Mouse (Mus musculus) kidney, embryonic 16.5 days (tissue): Measurements from ENCODE around the gene Slc2a10. TPM values are rescaled to one million over a fixed set of nuclear protein-coding genes. Genes with fewer than 3 reads are reported as not detected.

Experiments
- ATAC-seq: fragments of 200-750 bp; cut with Nextera tagmentation; 2 replicates; pipeline ENCODE4 v1.8.0; 2017; ENCODE audit warnings: moderate TSS enrichment; ENCODE audit not compliant: low FRiP score, low TSS enrichment
- H3K27ac ChIP-seq: fragments of 300-500 bp; sonication (generic); 2 replicates; pipeline ENCODE4 v1.5.1; 2014; ENCODE audit warnings: low read length
- H3K27me3 ChIP-seq: fragments of 300-500 bp; sonication (generic); 2 replicates; pipeline ENCODE4 v1.6.1; 2014; ENCODE audit warnings: low read length, control low read depth, mixed read lengths; ENCODE audit not compliant: insufficient read depth
- H3K36me3 ChIP-seq: fragments of 300-500 bp; sonication (generic); 2 replicates; pipeline ENCODE4 v1.6.1; 2014; ENCODE audit warnings: low read length, control low read depth, mixed read lengths; ENCODE audit not compliant: insufficient read depth
- H3K4me1 ChIP-seq: fragments of 300-500 bp; sonication (generic); 2 replicates; pipeline ENCODE4 v1.6.1; 2014; ENCODE audit warnings: low read length, control low read depth, mixed read lengths; ENCODE audit not compliant: insufficient read depth
- H3K4me2 ChIP-seq: fragments of 300-500 bp; sonication (generic); replicated peaks from 2 replicates; pipeline ENCODE4 v1.6.1; 2014; ENCODE audit warnings: low read depth, low read length
- H3K4me3 ChIP-seq: fragments of 300-500 bp; sonication (generic); 2 replicates; pipeline ENCODE4 v1.5.1; 2014; ENCODE audit warnings: mild to moderate bottlenecking, low read length
- H3K9ac ChIP-seq: fragments of 300-500 bp; sonication (generic); replicated peaks from 2 replicates; pipeline ENCODE4 v1.6.1; 2014; ENCODE audit warnings: low read length
- H3K9me3 ChIP-seq: fragments of 300-500 bp; sonication (generic); 2 replicates; pipeline ENCODE4 v1.6.1; 2016; ENCODE audit warnings: low read length, control low read depth
- WGBS: fragments of 180-500 bp; shearing (Covaris S2); extraction: QIAGEN DNeasy Blood & Tissue Kit; methylation state at CpG from one replicate; pipeline ENCODE4 v1.1.7; 2014; 5-methylcytosine and 5-hydroxymethylcytosine counted together
- polyA plus RNA-seq: library from polyadenylated mRNA; unstranded; fragments of >200 nt; fragmentation: Nextera tagmentation; extraction: Ambion mirVana; gene quantifications from 2 replicates; pipeline ENCODE4 v1.2.1, GENCODE M21; 2015

Slc2a10 gene
- polyA plus RNA-seq, 1 experiment from 2014 or later: 8.3 TPM

DNA sequence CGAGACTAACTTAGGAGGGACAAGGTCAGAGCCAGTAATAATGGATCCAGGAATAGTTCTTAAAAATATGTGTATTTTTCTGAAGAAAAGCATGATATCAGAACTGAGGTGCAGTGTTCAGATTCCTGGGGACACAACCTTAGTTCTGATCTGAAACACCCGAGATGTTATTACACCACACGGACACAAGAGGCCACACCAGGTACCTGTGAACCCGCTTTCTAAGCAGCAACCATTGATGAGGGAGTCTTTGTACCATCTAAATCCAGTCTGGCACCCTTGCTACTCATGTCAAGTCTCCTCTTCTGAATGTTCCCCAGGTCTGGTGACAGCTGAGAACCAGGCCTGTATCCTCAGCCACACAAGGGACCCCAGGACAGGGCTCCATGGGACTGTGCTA, 22.0 kb downstream of the Slc2a10 start:
- no peaks in the 10 kb centered on the region for H3K36me3 ChIP-seq
- no peak overlapping the region for H3K27ac ChIP-seq
- no peak overlapping the region for H3K4me2 ChIP-seq
- 51% methylated on average over 4 of the region's 4 CpGs for WGBS
- no peak overlapping the region for H3K4me3 ChIP-seq
- H3K9me3 ChIP-seq: peaks cover 7% of the 10 kb centered on the region
- no peaks in the 10 kb centered on the region for H3K4me1 ChIP-seq
- no peaks in the 10 kb centered on the region for H3K27me3 ChIP-seq
- H3K9ac ChIP-seq: no peak overlapping the region
- ATAC-seq: no peak

DNA sequence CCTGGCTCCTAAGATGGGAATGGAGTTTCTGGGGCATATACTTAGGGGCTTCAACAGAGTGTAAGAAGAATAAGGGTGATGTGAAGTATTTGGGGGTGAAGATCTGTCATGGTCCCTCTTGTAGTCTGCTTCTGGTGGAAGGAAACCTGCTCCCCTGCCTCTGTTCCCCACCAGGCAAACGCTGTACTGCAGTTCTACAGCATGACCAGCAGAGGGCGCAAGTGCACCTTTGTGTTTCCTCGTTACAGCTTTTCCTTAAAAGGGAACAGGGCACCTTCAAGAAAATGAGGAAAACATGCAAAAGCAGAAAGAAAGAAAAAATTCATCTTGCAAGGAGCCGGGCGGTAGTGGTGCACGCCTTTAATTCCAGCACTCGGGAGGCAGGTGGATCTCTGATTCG, 25.5 kb downstream of the Slc2a10 start:
- H3K4me1 ChIP-seq: no peaks in the 10 kb centered on the region

DNA sequence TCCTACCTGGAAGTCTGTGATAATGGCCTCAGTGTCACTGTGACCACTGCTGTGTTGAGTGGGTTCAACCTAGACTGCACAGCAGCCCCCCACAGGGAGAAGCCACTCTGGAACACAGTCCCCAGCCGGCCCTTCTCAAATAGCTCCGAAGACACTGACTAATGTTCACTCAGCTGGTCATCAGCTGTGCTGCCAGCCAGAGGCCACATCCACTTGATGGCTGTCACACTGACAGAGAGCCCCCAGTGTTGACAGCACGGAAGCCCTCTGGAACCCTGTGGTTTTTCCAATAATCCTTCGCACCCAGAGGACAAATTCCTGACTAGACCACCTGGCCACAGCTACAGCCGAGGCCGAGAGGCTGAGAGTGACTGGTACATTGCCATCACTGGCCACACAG, 30.2 kb downstream of the Slc2a10 start:
- H3K9me3 ChIP-seq: no peaks in the 10 kb centered on the region
- no peak overlapping the region for H3K27ac ChIP-seq
- no peak for ATAC-seq
- no peaks in the 10 kb centered on the region for H3K4me1 ChIP-seq
- no peak overlapping the region for H3K9ac ChIP-seq
- no peaks in the 10 kb centered on the region for H3K27me3 ChIP-seq
- WGBS: 67% methylated on average over 6 of the region's 6 CpGs
- H3K4me3 ChIP-seq: no peak overlapping the region
- no peak overlapping the region for H3K4me2 ChIP-seq
- H3K36me3 ChIP-seq: no peaks in the 10 kb centered on the region

More for the DNA sequence above, 25.5 kb downstream of the Slc2a10 start:
- Histone ChIP-seq H3K9ac (no peak overlapping the region), H3K9me3 (no peaks in the 10 kb centered on the region), H3K27ac (no peak overlapping the region), H3K4me3 (no peak overlapping the region), H3K36me3 (no peaks in the 10 kb centered on the region), H3K27me3 (no peaks in the 10 kb centered on the region), H3K4me2 (no peak overlapping the region)
- ATAC-seq: no peak
- WGBS: 17% methylated on average over 8 of the region's 8 CpGs

GRCm38 (mm10) chr2:165540975-165541374, 37.4 kb downstream of the Slc2a10 start:
- Histone ChIP-seq H3K27ac (no peak overlapping the region), H3K4me3 (no peak overlapping the region), H3K36me3 (no peaks in the 10 kb centered on the region), H3K27me3 (no peaks in the 10 kb centered on the region), H3K4me2 (no peak overlapping the region), H3K4me1 (0 out of 2 replicates have a peak, but pooled peaks cover 1% of the 10 kb centered on the region), H3K9ac (no peak overlapping the region), H3K9me3 (no peaks in the 10 kb centered on the region)
- WGBS: 88% methylated on average over 3 of the region's 3 CpGs
- ATAC-seq: no peak

DNA sequence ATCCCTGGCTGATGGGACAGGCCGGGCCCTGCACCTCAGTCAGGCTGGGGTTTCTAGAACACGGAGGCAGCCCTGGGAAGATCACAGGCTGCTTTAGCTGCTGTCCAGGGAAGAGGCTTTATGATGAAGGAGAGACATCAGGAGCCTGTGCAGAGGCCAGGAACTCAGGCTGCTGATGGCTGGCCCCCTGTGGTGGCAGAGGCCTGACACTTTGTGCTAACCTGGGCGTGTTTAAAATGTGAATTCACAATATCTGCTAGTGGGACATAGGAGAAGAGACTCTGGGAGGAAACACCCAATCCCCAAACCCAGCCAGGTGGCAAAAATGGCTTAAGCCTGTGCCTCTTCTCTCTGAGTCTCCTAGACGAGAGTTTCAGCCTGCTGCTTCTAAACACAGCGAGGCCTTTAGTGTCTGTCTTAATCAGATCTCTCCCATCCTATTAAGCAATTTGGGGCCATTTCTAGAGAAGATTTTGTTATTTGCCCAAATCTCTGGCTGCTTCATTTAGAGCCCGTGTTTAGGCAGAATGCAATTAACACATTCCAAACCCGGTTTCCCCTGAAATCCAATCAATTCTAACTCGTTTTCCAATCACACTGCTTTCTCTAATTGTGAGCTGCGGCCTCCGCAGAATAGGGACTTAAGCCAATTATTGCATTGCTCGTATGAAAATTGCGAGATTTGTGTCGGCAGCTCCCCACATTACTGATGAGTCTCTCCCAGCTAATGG, 39.5 kb downstream of the Slc2a10 start:
- H3K4me3 ChIP-seq: no peak overlapping the region
- no peaks in the 10 kb centered on the region for H3K36me3 ChIP-seq
- H3K27ac ChIP-seq: no peak overlapping the region
- WGBS: 71% methylated on average over 13 of the region's 13 CpGs
- H3K9me3 ChIP-seq: no peaks in the 10 kb centered on the region
- no peak overlapping the region for H3K4me2 ChIP-seq
- H3K4me1 ChIP-seq: peaks cover 8% of the 10 kb centered on the region; the same call in 1 of the 2 replicates
- no peaks in the 10 kb centered on the region for H3K27me3 ChIP-seq
- no peak for ATAC-seq
- no peak overlapping the region for H3K9ac ChIP-seq

GRCm38 (mm10) chr2:165543670-165544016, 40.1 kb downstream of the Slc2a10 start:
- Histone ChIP-seq H3K9me3 (no peaks in the 10 kb centered on the region), H3K9ac (no peak overlapping the region), H3K4me2 (no peak overlapping the region), H3K4me1 (peaks cover 8% of the 10 kb centered on the region; the same call in 1 of the 2 replicates), H3K27ac (no peak overlapping the region), H3K4me3 (no peak overlapping the region), H3K36me3 (no peaks in the 10 kb centered on the region), H3K27me3 (no peaks in the 10 kb centered on the region)
- no peak for ATAC-seq
- WGBS: 90% methylated on average over 10 of the region's 10 CpGs

DNA sequence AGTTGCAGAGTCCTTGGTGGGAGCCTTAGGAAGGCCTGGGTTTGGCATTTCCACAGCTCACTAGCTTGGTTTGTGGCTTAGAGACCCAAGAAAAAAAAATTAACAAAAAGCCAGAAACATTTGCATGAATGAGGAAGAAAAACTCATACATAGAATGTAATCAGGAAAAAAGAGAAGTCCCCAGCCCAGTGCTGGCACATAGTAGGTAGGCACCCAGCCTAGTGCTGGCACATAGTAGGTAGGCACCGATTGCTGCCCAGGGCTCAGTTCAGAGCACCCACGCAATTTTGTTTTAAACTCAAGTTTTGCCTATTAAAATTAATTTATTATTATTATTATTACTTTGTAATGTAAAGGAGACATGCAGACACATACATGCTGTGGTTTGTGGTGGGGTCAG, 42.1 kb downstream of the Slc2a10 start:
- H3K4me3 ChIP-seq: no peak overlapping the region
- no peak for ATAC-seq

DNA sequence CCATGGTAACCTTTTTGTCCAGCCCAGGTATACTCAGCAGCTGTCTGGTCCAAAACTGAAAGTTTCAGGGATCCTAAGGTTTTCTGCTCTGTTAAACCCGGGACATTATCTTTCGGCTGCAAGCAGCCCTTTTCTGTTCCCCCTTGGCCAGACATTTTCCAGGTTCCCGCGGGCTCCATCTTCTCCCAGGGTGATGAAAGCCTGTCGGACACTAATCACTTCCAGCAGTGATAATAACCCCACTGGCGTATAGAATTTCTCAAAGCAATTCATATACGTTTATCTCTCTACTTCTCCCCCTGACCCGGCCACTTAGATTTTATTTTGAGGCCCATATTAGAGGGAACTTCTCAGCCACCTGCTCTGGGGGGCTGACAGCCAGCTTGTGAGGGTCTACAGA, 42.8 kb downstream of the Slc2a10 start:
- Histone ChIP-seq H3K27ac (no peak overlapping the region), H3K9me3 (no peaks in the 10 kb centered on the region), H3K4me3 (no peak overlapping the region), H3K9ac (no peak overlapping the region), H3K36me3 (no peaks in the 10 kb centered on the region), H3K27me3 (no peaks in the 10 kb centered on the region), H3K4me1 (peaks cover 8% of the 10 kb centered on the region; the same call in 1 of the 2 replicates), H3K4me2 (no peak overlapping the region)
- WGBS: 45% methylated on average over 8 of the region's 8 CpGs
- ATAC-seq: no peak

More for the DNA sequence above, 42.1 kb downstream of the Slc2a10 start:
- Histone ChIP-seq H3K9me3 (no peaks in the 10 kb centered on the region), H3K36me3 (no peaks in the 10 kb centered on the region), H3K27me3 (no peaks in the 10 kb centered on the region), H3K4me2 (no peak overlapping the region), H3K4me1 (peaks cover 8% of the 10 kb centered on the region; the same call in 1 of the 2 replicates), H3K27ac (no peak overlapping the region), H3K9ac (no peak overlapping the region)
- 92% methylated on average over 2 of the region's 2 CpGs for WGBS

GRCm38 (mm10) chr2:165547410-165547809, 43.8 kb downstream of the Slc2a10 start:
- ATAC-seq: no peak
- Histone ChIP-seq H3K9ac (no peak overlapping the region), H3K4me1 (peaks cover 8% of the 10 kb centered on the region; the same call in 1 of the 2 replicates), H3K4me2 (no peak overlapping the region), H3K27ac (no peak overlapping the region), H3K9me3 (no peaks in the 10 kb centered on the region), H3K27me3 (no peaks in the 10 kb centered on the region), H3K4me3 (no peak overlapping the region), H3K36me3 (no peaks in the 10 kb centered on the region)
- WGBS: 60% methylated on average over 9 of the region's 9 CpGs

- Histone ChIP-seq H3K36me3 (no peaks in the 10 kb centered on the region), H3K27ac (no peak overlapping the region), H3K27me3 (no peaks in the 10 kb centered on the region), H3K9me3 (no peaks in the 10 kb centered on the region), H3K4me1 (peaks cover 8% of the 10 kb centered on the region; the same call in 1 of the 2 replicates), H3K9ac (no peak overlapping the region), H3K4me3 (no peak overlapping the region), H3K4me2 (no peak overlapping the region)
- ATAC-seq: no peak
- 69% methylated on average over 6 of the region's 6 CpGs for whole genome bisulfite sequencing
These were observed 45.0 kb downstream of the Slc2a10 start for GRCm38 (mm10) chr2:165548627-165549026.
